Mouse (Mus musculus) embryonic facial prominence, embryonic 11.5 days (tissue): ENCODE data around the gene Prkd1. TPM values are rescaled to one million over a fixed set of nuclear protein-coding genes. Genes with fewer than 3 reads are reported as not detected.

Experiments used
- ATAC-seq: fragments of 200-750 bp; cut with Nextera tagmentation; replicated peaks from 2 replicates; pipeline ENCODE4 v1.8.0; 2017; ENCODE audit warnings: low read depth; ENCODE audit not compliant: insufficient number of reproducible peaks, low FRiP score, low TSS enrichment
- DNase-seq: peaks from one replicate; pipeline ENCODE4 v3.0.0-alpha.2; 2015; ENCODE audit warnings: low spot score
- H3K27ac ChIP-seq: fragments of 300-500 bp; sonication (generic); replicated peaks from 2 replicates; pipeline ENCODE4 v1.5.1; 2014; ENCODE audit warnings: mild to moderate bottlenecking, low read depth, low read length, control low read depth
- H3K27me3 ChIP-seq: fragments of 300-500 bp; sonication (generic); 2 replicates; pipeline ENCODE4 v1.6.1; 2014; ENCODE audit warnings: mild to moderate bottlenecking, low read length, moderate library complexity, mixed read lengths; ENCODE audit not compliant: control insufficient read depth, insufficient read depth
- H3K36me3 ChIP-seq: fragments of 300-500 bp; sonication (generic); replicated peaks from 2 replicates; pipeline ENCODE4 v1.6.1; 2014; ENCODE audit warnings: low read depth, mild to moderate bottlenecking, low read length, moderate library complexity, mixed read lengths; ENCODE audit not compliant: control insufficient read depth, insufficient read depth
- H3K4me1 ChIP-seq: fragments of 300-500 bp; sonication (generic); 2 replicates; pipeline ENCODE4 v1.6.1; 2014; ENCODE audit warnings: low read length, mixed read lengths; ENCODE audit not compliant: control insufficient read depth, insufficient read depth
- H3K4me2 ChIP-seq: fragments of 300-500 bp; sonication (generic); 2 replicates; pipeline ENCODE4 v1.6.1; 2014; ENCODE audit warnings: low read depth, mild to moderate bottlenecking, control low read depth, low read length, moderate library complexity
- H3K4me3 ChIP-seq: fragments of 300-500 bp; sonication (generic); 2 replicates; pipeline ENCODE4 v1.5.1; 2014; ENCODE audit warnings: low read depth, low read length, control low read depth
- H3K9ac ChIP-seq: fragments of 300-500 bp; sonication (generic); replicated peaks from 2 replicates; pipeline ENCODE4 v1.6.1; 2014; ENCODE audit warnings: mild to moderate bottlenecking, control low read depth, low read length
- H3K9me3 ChIP-seq: fragments of 300-500 bp; sonication (generic); replicated peaks from 2 replicates; pipeline ENCODE4 v1.6.1; 2016; ENCODE audit warnings: mild to moderate bottlenecking, low read length, inconsistent platforms, mixed read lengths; ENCODE audit not compliant: control insufficient read depth
- WGBS: fragments of 180-500 bp; shearing (Covaris S2); extraction: QIAGEN DNeasy Blood & Tissue Kit; methylation state at CpG from one replicate; pipeline ENCODE4 v1.1.7; 2014; 5-methylcytosine and 5-hydroxymethylcytosine counted together
- polyA plus RNA-seq: library from polyadenylated mRNA; unstranded; fragments of >200 nt; fragmentation: Nextera tagmentation; extraction: Ambion mirVana; gene quantifications from 2 replicates; pipeline ENCODE4 v1.2.1, GENCODE M21; 2014

The Prkd1 gene
- polyA plus RNA-seq, 1 experiment from 2014 or later: 7.3 TPM

- no peak overlapping the region for H3K27ac ChIP-seq
- H3K36me3 ChIP-seq: no peaks in the 10 kb centered on the region
- H3K4me2 ChIP-seq: no peak overlapping the region
- no peaks in the 10 kb centered on the region for H3K4me1 ChIP-seq
- ATAC-seq (no peak), DNase-seq (no peak)
- H3K27me3 ChIP-seq: no peaks in the 10 kb centered on the region
- no peak overlapping the region for H3K9ac ChIP-seq
- H3K9me3 ChIP-seq: no peaks in the 10 kb centered on the region
- 88% methylated on average over 6 of the region's 6 CpGs for WGBS
- no peak overlapping the region for H3K4me3 ChIP-seq
Observed at GRCm38 (mm10) chr12:50594506-50594905, 54.4 kb downstream of the Prkd1 start.

GRCm38 (mm10) chr12:50593481-50593880 lies 55.4 kb downstream of the Prkd1 start:
- WGBS: 75% methylated on average over 2 of the region's 2 CpGs
- no peak for ATAC-seq
- H3K4me3 ChIP-seq: no peak overlapping the region
- no peak overlapping the region for H3K4me2 ChIP-seq
- H3K4me1 ChIP-seq: no peaks in the 10 kb centered on the region
- no peak overlapping the region for H3K27ac ChIP-seq
- no peak for DNase-seq
- H3K27me3 ChIP-seq: no peaks in the 10 kb centered on the region
- no peaks in the 10 kb centered on the region for H3K36me3 ChIP-seq
- no peaks in the 10 kb centered on the region for H3K9me3 ChIP-seq
- H3K9ac ChIP-seq: no peak overlapping the region

- WGBS: 84% methylated on average over 6 of the region's 6 CpGs
- DNase-seq: no peak
Observed at GRCm38 (mm10) chr12:50588137-50588761, 60.6 kb downstream of the Prkd1 start.

GRCm38 (mm10) chr12:50565198-50565597 lies 83.7 kb downstream of the Prkd1 start:
- 67% methylated on average over 1 of the region's 1 CpGs for WGBS
- Histone ChIP-seq H3K9me3 (no peaks in the 10 kb centered on the region), H3K4me3 (no peak overlapping the region), H3K27ac (no peak overlapping the region), H3K4me2 (no peak overlapping the region), H3K4me1 (no peaks in the 10 kb centered on the region), H3K9ac (no peak overlapping the region), H3K36me3 (no peaks in the 10 kb centered on the region), H3K27me3 (no peaks in the 10 kb centered on the region)
- DNase-seq (no peak), ATAC-seq (no peak)

More at GRCm38 (mm10) chr12:50588137-50588761, 60.6 kb downstream of the Prkd1 start:
- ATAC-seq: no peak
- no peaks in the 10 kb centered on the region for H3K4me1 ChIP-seq
- H3K4me2 ChIP-seq: no peak overlapping the region
- H3K36me3 ChIP-seq: no peaks in the 10 kb centered on the region
- no peak overlapping the region for H3K9ac ChIP-seq
- no peak overlapping the region for H3K27ac ChIP-seq
- H3K27me3 ChIP-seq: no peaks in the 10 kb centered on the region
- no peaks in the 10 kb centered on the region for H3K9me3 ChIP-seq
- no peak overlapping the region for H3K4me3 ChIP-seq

- Histone ChIP-seq H3K27ac (no peak overlapping the region), H3K9ac (no peak overlapping the region), H3K4me2 (no peak overlapping the region), H3K27me3 (no peaks in the 10 kb centered on the region), H3K9me3 (no peaks in the 10 kb centered on the region), H3K4me3 (no peak overlapping the region), H3K4me1 (no peaks in the 10 kb centered on the region), H3K36me3 (no peaks in the 10 kb centered on the region)
- no peak for DNase-seq
- no peak for ATAC-seq
- WGBS: 86% methylated on average over 1 of the region's 1 CpGs
Observed at GRCm38 (mm10) chr12:50560536-50560935, 88.4 kb downstream of the Prkd1 start.

GRCm38 (mm10) chr12:50558231-50558630 lies 90.7 kb downstream of the Prkd1 start:
- DNase-seq: peak; percentile 64
- no peaks in the 10 kb centered on the region for H3K36me3 ChIP-seq
- no peak overlapping the region for H3K9ac ChIP-seq
- H3K27me3 ChIP-seq: no peaks in the 10 kb centered on the region
- H3K9me3 ChIP-seq: no peaks in the 10 kb centered on the region
- WGBS: 23% methylated on average over 4 of the region's 4 CpGs
- no peak overlapping the region for H3K4me3 ChIP-seq
- no peak overlapping the region for H3K4me2 ChIP-seq
- no peak overlapping the region for H3K27ac ChIP-seq
- ATAC-seq: no peak
- H3K4me1 ChIP-seq: no peaks in the 10 kb centered on the region

GRCm38 (mm10) chr12:50554214-50554613 lies 94.7 kb downstream of the Prkd1 start:
- Histone ChIP-seq H3K9me3 (no peaks in the 10 kb centered on the region), H3K27me3 (no peaks in the 10 kb centered on the region), H3K27ac (no peak overlapping the region), H3K9ac (no peak overlapping the region), H3K4me2 (no peak overlapping the region), H3K4me1 (no peaks in the 10 kb centered on the region), H3K4me3 (no peak overlapping the region), H3K36me3 (no peaks in the 10 kb centered on the region)
- ATAC-seq (no peak), DNase-seq (no peak)
- WGBS: 62% methylated on average over 3 of the region's 3 CpGs

GRCm38 (mm10) chr12:50549860-50550555 lies 98.9 kb downstream of the Prkd1 start:
- no peak overlapping the region for H3K9ac ChIP-seq
- no peaks in the 10 kb centered on the region for H3K27me3 ChIP-seq
- no peak for ATAC-seq
- no peaks in the 10 kb centered on the region for H3K36me3 ChIP-seq
- H3K4me2 ChIP-seq: no peak overlapping the region
- no peak overlapping the region for H3K4me3 ChIP-seq
- no peak for DNase-seq
- WGBS: 83% methylated on average over 8 of the region's 8 CpGs
- H3K27ac ChIP-seq: no peak overlapping the region
- no peaks in the 10 kb centered on the region for H3K9me3 ChIP-seq
- no peaks in the 10 kb centered on the region for H3K4me1 ChIP-seq
